Mouse (Mus musculus) limb, embryonic 15.5 days (tissue): ENCODE measurements around the gene Ccdc9. TPM values are rescaled to one million over a fixed set of nuclear protein-coding genes. Genes with fewer than 3 reads are reported as not detected.

Experiments used
- ATAC-seq: fragments of 200-750 bp; cut with Nextera tagmentation; 2 replicates; pipeline ENCODE4 v1.8.0; 2017; ENCODE audit warnings: low read depth, moderate TSS enrichment; ENCODE audit not compliant: insufficient number of reproducible peaks, low FRiP score, low TSS enrichment
- H3K27ac ChIP-seq: fragments of 300-500 bp; sonication (generic); 2 replicates; pipeline ENCODE4 v1.5.1; 2015; ENCODE audit warnings: moderate library complexity, mild to moderate bottlenecking, inconsistent platforms
- H3K27me3 ChIP-seq: fragments of 300-500 bp; sonication (generic); 2 replicates; pipeline ENCODE4 v1.6.1; 2015; ENCODE audit warnings: inconsistent platforms
- H3K36me3 ChIP-seq: fragments of 300-500 bp; sonication (generic); 2 replicates; pipeline ENCODE4 v1.6.1; 2015; ENCODE audit warnings: inconsistent platforms
- H3K4me1 ChIP-seq: fragments of 300-500 bp; sonication (generic); 2 replicates; pipeline ENCODE4 v1.6.1; 2015; ENCODE audit warnings: inconsistent platforms
- H3K4me2 ChIP-seq: fragments of 300-500 bp; sonication (generic); 2 replicates; pipeline ENCODE4 v1.6.1; 2015; ENCODE audit warnings: mild to moderate bottlenecking, inconsistent platforms
- H3K4me3 ChIP-seq: fragments of 300-500 bp; sonication (generic); 2 replicates; pipeline ENCODE4 v1.5.1; 2015; ENCODE audit warnings: mild to moderate bottlenecking, inconsistent platforms
- H3K9ac ChIP-seq: fragments of 300-500 bp; sonication (generic); 2 replicates; pipeline ENCODE4 v1.6.1; 2015; ENCODE audit warnings: inconsistent platforms
- H3K9me3 ChIP-seq: fragments of 300-500 bp; sonication (generic); 2 replicates; pipeline ENCODE4 v1.6.1; 2016; ENCODE audit warnings: inconsistent platforms
- WGBS: fragments of 180-500 bp; shearing (Covaris S2); methylation state at CpG from one replicate; pipeline ENCODE4 v1.1.7; 2015; 5-methylcytosine and 5-hydroxymethylcytosine counted together
- polyA plus RNA-seq: library from polyadenylated mRNA; unstranded; fragments of >200 nt; fragmentation: Nextera tagmentation; extraction: Ambion mirVana; gene quantifications from 2 replicates; pipeline ENCODE4 v1.2.1, GENCODE M21; 2015

Gene Ccdc9
- polyA plus RNA-seq, 1 experiment from 2014 or later: 26.6 TPM

GRCm38 (mm10) chr7:16298927-16299326 lies 12.3 kb upstream of the Ccdc9 start:
- H3K9me3 ChIP-seq: no peaks in the 10 kb centered on the region
- H3K27ac ChIP-seq: 0 out of 2 replicates have a peak overlapping the region, but pooled peaks have one; percentile 61
- H3K36me3 ChIP-seq: no peaks in the 10 kb centered on the region
- peak overlapping the region; percentile 87; the same call in 1 of the 2 replicates for H3K4me2 ChIP-seq
- peaks cover 39% of the 10 kb centered on the region for H3K4me1 ChIP-seq
- H3K9ac ChIP-seq: no peak overlapping the region
- 0 out of 2 replicates have a peak overlapping the region, but pooled peaks have one; percentile 47 for H3K4me3 ChIP-seq
- H3K27me3 ChIP-seq: no peaks in the 10 kb centered on the region
- ATAC-seq: no peak
- WGBS: 77% methylated on average over 5 of the region's 5 CpGs

GRCm38 (mm10) chr7:16297616-16298015 lies 11.0 kb upstream of the Ccdc9 start:
- H3K4me3 ChIP-seq: no peak overlapping the region
- no peak for ATAC-seq
- H3K9ac ChIP-seq: no peak overlapping the region
- peaks cover 39% of the 10 kb centered on the region for H3K4me1 ChIP-seq
- no peak overlapping the region for H3K27ac ChIP-seq
- no peaks in the 10 kb centered on the region for H3K36me3 ChIP-seq
- WGBS: 51% methylated on average over 2 of the region's 2 CpGs
- no peak overlapping the region for H3K4me2 ChIP-seq
- H3K9me3 ChIP-seq: no peaks in the 10 kb centered on the region
- no peaks in the 10 kb centered on the region for H3K27me3 ChIP-seq

- peak overlapping the region; percentile 41 for H3K9ac ChIP-seq
- no peak; the same call in 1 of the 2 replicates for ATAC-seq
- under 1% methylated on average over 21 of the region's 22 CpGs for WGBS
- peak overlapping the region; percentile 58 for H3K4me2 ChIP-seq
- H3K27ac ChIP-seq: peak overlapping the region; percentile 93
- no peaks in the 10 kb centered on the region for H3K36me3 ChIP-seq
- H3K27me3 ChIP-seq: no peaks in the 10 kb centered on the region
- peak overlapping the region; percentile 34 for H3K4me3 ChIP-seq
- no peaks in the 10 kb centered on the region for H3K9me3 ChIP-seq
- H3K4me1 ChIP-seq: peaks cover 39% of the 10 kb centered on the region
Measured at GRCm38 (mm10) chr7:16296766-16297390, 10.3 kb upstream of the Ccdc9 start.

- WGBS: 42% methylated on average over 2 of the region's 2 CpGs
- H3K9me3 ChIP-seq: no peaks in the 10 kb centered on the region
- no peak overlapping the region for H3K4me2 ChIP-seq
- H3K4me3 ChIP-seq: no peak overlapping the region
- ATAC-seq: no peak
- peak overlapping the region; percentile 93 for H3K27ac ChIP-seq
- H3K9ac ChIP-seq: no peak overlapping the region
- no peaks in the 10 kb centered on the region for H3K36me3 ChIP-seq
- peaks cover 39% of the 10 kb centered on the region for H3K4me1 ChIP-seq
- H3K27me3 ChIP-seq: no peaks in the 10 kb centered on the region
Measured at GRCm38 (mm10) chr7:16296146-16296545, 9.6 kb upstream of the Ccdc9 start.

GRCm38 (mm10) chr7:16295321-16295900 lies 8.8 kb upstream of the Ccdc9 start:
- H3K9ac ChIP-seq: peak overlapping the region; percentile 27; the same call in 1 of the 2 replicates
- H3K27ac ChIP-seq: peak overlapping the region; percentile 93
- WGBS: 3% methylated on average over 41 of the region's 41 CpGs

GRCm38 (mm10) chr7:16294837-16295236 lies 8.2 kb upstream of the Ccdc9 start:
- peak; percentile 78 for ATAC-seq

More at GRCm38 (mm10) chr7:16295321-16295900, 8.8 kb upstream of the Ccdc9 start:
- peak; percentile 62 for ATAC-seq
- Histone ChIP-seq H3K4me2 (peak overlapping the region; percentile 90), H3K4me3 (peak overlapping the region; percentile 54), H3K4me1 (peaks cover 39% of the 10 kb centered on the region), H3K27me3 (no peaks in the 10 kb centered on the region), H3K36me3 (no peaks in the 10 kb centered on the region), H3K9me3 (no peaks in the 10 kb centered on the region)

GRCm38 (mm10) chr7:16294346-16294745 lies 7.8 kb upstream of the Ccdc9 start:
- WGBS: 29% methylated on average over 4 of the region's 4 CpGs
- Histone ChIP-seq H3K4me2 (peak overlapping the region; percentile 90), H3K9me3 (no peaks in the 10 kb centered on the region), H3K27ac (0 out of 2 replicates have a peak overlapping the region, but pooled peaks have one; percentile 93), H3K9ac (no peak overlapping the region), H3K4me3 (peak overlapping the region; percentile 54), H3K27me3 (no peaks in the 10 kb centered on the region), H3K36me3 (no peaks in the 10 kb centered on the region), H3K4me1 (peaks cover 30% of the 10 kb centered on the region)
- no peak for ATAC-seq

More at GRCm38 (mm10) chr7:16294837-16295236, 8.2 kb upstream of the Ccdc9 start:
- peak overlapping the region; percentile 54 for H3K4me3 ChIP-seq
- peak overlapping the region; percentile 93 for H3K27ac ChIP-seq
- peak overlapping the region; percentile 27 for H3K9ac ChIP-seq
- H3K36me3 ChIP-seq: no peaks in the 10 kb centered on the region
- H3K4me1 ChIP-seq: peaks cover 35% of the 10 kb centered on the region
- peak overlapping the region; percentile 90 for H3K4me2 ChIP-seq
- H3K9me3 ChIP-seq: no peaks in the 10 kb centered on the region
- no peaks in the 10 kb centered on the region for H3K27me3 ChIP-seq
- 0% methylated on average over 23 of the region's 23 CpGs for WGBS

GRCm38 (mm10) chr7:16287791-16288190 lies 1.2 kb upstream of the Ccdc9 start:
- no peak overlapping the region for H3K9ac ChIP-seq
- no peak overlapping the region for H3K4me3 ChIP-seq
- no peak for ATAC-seq
- H3K27me3 ChIP-seq: no peaks in the 10 kb centered on the region
- WGBS: 67% methylated on average over 1 of the region's 1 CpGs
- no peaks in the 10 kb centered on the region for H3K9me3 ChIP-seq
- no peak overlapping the region for H3K4me2 ChIP-seq
- H3K4me1 ChIP-seq: peaks cover 17% of the 10 kb centered on the region
- H3K27ac ChIP-seq: no peak overlapping the region
- peaks cover 17% of the 10 kb centered on the region for H3K36me3 ChIP-seq

GRCm38 (mm10) chr7:16287016-16287415 lies 421 bp upstream of the Ccdc9 start:
- 74% methylated on average over 2 of the region's 2 CpGs for WGBS
- no peaks in the 10 kb centered on the region for H3K9me3 ChIP-seq
- peaks cover 24% of the 10 kb centered on the region for H3K36me3 ChIP-seq
- peak overlapping the region; percentile 65 for H3K4me3 ChIP-seq
- no peaks in the 10 kb centered on the region for H3K27me3 ChIP-seq
- ATAC-seq: no peak
- peak overlapping the region; percentile 57 for H3K4me2 ChIP-seq
- H3K9ac ChIP-seq: no peak overlapping the region
- H3K4me1 ChIP-seq: peaks cover 17% of the 10 kb centered on the region
- peak overlapping the region; percentile 99 for H3K27ac ChIP-seq

GRCm38 (mm10) chr7:16285450-16286025 lies 1.1 kb downstream of the Ccdc9 start:
- peak overlapping the region; percentile 57 for H3K4me2 ChIP-seq
- H3K27ac ChIP-seq: peak overlapping the region; percentile 99
- ATAC-seq: peak; percentile 66
- H3K9ac ChIP-seq: no peak overlapping the region
- H3K27me3 ChIP-seq: no peaks in the 10 kb centered on the region
- peaks cover 17% of the 10 kb centered on the region for H3K4me1 ChIP-seq
- H3K9me3 ChIP-seq: no peaks in the 10 kb centered on the region
- 2% methylated on average over 14 of the region's 14 CpGs for WGBS
- peaks cover 39% of the 10 kb centered on the region for H3K36me3 ChIP-seq
- peak overlapping the region; percentile 65 for H3K4me3 ChIP-seq

- Histone ChIP-seq H3K9me3 (no peaks in the 10 kb centered on the region), H3K27me3 (no peaks in the 10 kb centered on the region), H3K4me3 (peak overlapping the region; percentile 65), H3K9ac (no peak overlapping the region), H3K4me1 (peaks cover 17% of the 10 kb centered on the region), H3K27ac (peak overlapping the region; percentile 99), H3K36me3 (peaks cover 45% of the 10 kb centered on the region), H3K4me2 (peak overlapping the region; percentile 57)
- no peak for ATAC-seq
- 71% methylated on average over 9 of the region's 9 CpGs for WGBS
Measured at GRCm38 (mm10) chr7:16284904-16285303, 1.7 kb downstream of the Ccdc9 start.

GRCm38 (mm10) chr7:16284001-16284400 lies 2.6 kb downstream of the Ccdc9 start:
- no peak overlapping the region for H3K9ac ChIP-seq
- H3K4me1 ChIP-seq: peaks cover 17% of the 10 kb centered on the region
- H3K36me3 ChIP-seq: peaks cover 49% of the 10 kb centered on the region
- 90% methylated on average over 8 of the region's 8 CpGs for WGBS
- H3K27ac ChIP-seq: no peak overlapping the region
- no peak overlapping the region for H3K4me3 ChIP-seq
- H3K27me3 ChIP-seq: no peaks in the 10 kb centered on the region
- H3K4me2 ChIP-seq: no peak overlapping the region
- ATAC-seq: no peak
- H3K9me3 ChIP-seq: no peaks in the 10 kb centered on the region
